Mouse (Mus musculus): ENCODE measurements at regions not wholly inside any gene's neighbourhood (a gene's known extent, or its start where the extent isn't known, plus 50 kb on each side); places are given as distances from the start of the nearest gene placed in this dataset.

- TF ChIP-seq CTCF (IDR thresholded peaks at IDR 0.05; ENCODE audit: insufficient read depth, low read length) (no peak), POLR2A (IDR thresholded peaks at IDR 0.05; ENCODE audit: borderline replicate concordance, extremely low read depth, low read depth, low read length) (no peak)
Observed at GRCm38 (mm10) chr12:70588234-70588633, 135.3 kb downstream of the Tmx1 start.
